Mouse (Mus musculus) heart, postnatal 0 days (tissue): ENCODE data around the gene Lsg1. TPM values are rescaled to one million over a fixed set of nuclear protein-coding genes. Genes with fewer than 3 reads are reported as not detected.
A peak's percentile ranks its signal among the peaks of the same experiment; 100 is the strongest.

ENCODE experiments used
- ATAC-seq: fragments of 200-750 bp; cut with Nextera tagmentation; 2 replicates; pipeline ENCODE4 v1.8.0; 2017; ENCODE audit warnings: low read depth, moderate number of reproducible peaks, moderate library complexity; ENCODE audit not compliant: insufficient read depth
- DNase-seq: peaks from one replicate; pipeline ENCODE4 v3.0.0-alpha.2; 2016; ENCODE audit warnings: low spot score
- H3K27ac ChIP-seq: fragments of 300-500 bp; sonication (generic); 2 replicates; pipeline ENCODE4 v1.5.1; 2014; ENCODE audit warnings: low read depth, mild to moderate bottlenecking
- H3K27me3 ChIP-seq: fragments of 300-500 bp; sonication (generic); 2 replicates; pipeline ENCODE4 v1.6.1; 2014; ENCODE audit warnings: low read length, mixed read lengths; ENCODE audit not compliant: control insufficient read depth, insufficient read depth
- H3K36me3 ChIP-seq: fragments of 300-500 bp; sonication (generic); replicated peaks from 2 replicates; pipeline ENCODE4 v1.6.1; 2014; ENCODE audit warnings: low read length, mixed read lengths; ENCODE audit not compliant: control insufficient read depth, insufficient read depth
- H3K4me1 ChIP-seq: fragments of 300-500 bp; sonication (generic); 2 replicates; pipeline ENCODE4 v1.6.1; 2014; ENCODE audit warnings: antibody characterized with exemption; ENCODE audit not compliant: control insufficient read depth, insufficient read depth
- H3K4me2 ChIP-seq: fragments of 300-500 bp; sonication (generic); 2 replicates; pipeline ENCODE4 v1.6.1; 2014; ENCODE audit warnings: low read depth, mild to moderate bottlenecking, low read length, moderate library complexity
- H3K4me3 ChIP-seq: fragments of 300-500 bp; sonication (generic); 2 replicates; pipeline ENCODE4 v1.5.1; 2014; ENCODE audit warnings: low read depth, low read length
- H3K9ac ChIP-seq: fragments of 300-500 bp; sonication (generic); replicated peaks from 2 replicates; pipeline ENCODE4 v1.6.1; 2014; ENCODE audit warnings: low read depth, low read length, mixed read lengths
- H3K9me3 ChIP-seq: fragments of 300-500 bp; sonication (generic); replicated peaks from 2 replicates; pipeline ENCODE4 v1.6.1; 2016; ENCODE audit warnings: low read length; ENCODE audit not compliant: control insufficient read depth
- CTCF ChIP-seq: IDR thresholded peaks from 2 replicates; pipeline ENCODE4 v1.5.1; 2016; ENCODE audit warnings: antibody characterized with exemption, control low read depth, low read depth
- EP300 ChIP-seq: IDR thresholded peaks from 2 replicates; pipeline ENCODE4 v1.6.1; 2016; ENCODE audit warnings: antibody characterized with exemption, low read depth
- WGBS: fragments of 180-500 bp; shearing (Covaris S2); extraction: QIAGEN DNeasy Blood & Tissue Kit; methylation state at CpG from one replicate; pipeline ENCODE4 v1.1.7; 2014; 5-methylcytosine and 5-hydroxymethylcytosine counted together
- polyA plus RNA-seq: library from polyadenylated mRNA; unstranded; fragments of >200 nt; fragmentation: Nextera tagmentation; extraction: Ambion mirVana; gene quantifications from 2 replicates; pipeline ENCODE4 v1.2.1, GENCODE M21; 2015
- total RNA-seq: library from RNA; depleted of rRNA; stranded (reverse); fragments of >200 nt; gene quantifications from 2 replicates; pipeline ENCODE4 v1.2.3, GENCODE M21; 2014; ENCODE audit warnings: low replicate concordance

Gene Lsg1
- total and polyA plus RNA-seq, 2 experiments from 2014 or later, result 15.8 to 32.8 TPM

- Histone ChIP-seq H3K4me1 (peaks cover 11% of the 10 kb centered on the region), H3K9me3 (no peaks in the 10 kb centered on the region), H3K4me2 (peak overlapping the region; percentile 97), H3K27me3 (no peaks in the 10 kb centered on the region), H3K27ac (peak overlapping the region; percentile 85), H3K9ac (peak overlapping the region; percentile 85), H3K4me3 (peak overlapping the region; percentile 86), H3K36me3 (peaks cover 37% of the 10 kb centered on the region)
- DNase-seq (no peak), ATAC-seq (no peak; the same call in 1 of the 2 replicates)
- WGBS, result 1% methylated on average over 19 of the region's 19 CpGs
- TF ChIP-seq CTCF (no peak), EP300 (no peak)
Measured at GRCm38 (mm10) chr16:30586935-30587493, 378 bp downstream of the Lsg1 start.

GRCm38 (mm10) chr16:30580765-30581164, 6.6 kb downstream of the Lsg1 start:
- Histone ChIP-seq H3K4me2 (no peak overlapping the region), H3K4me1 (no peaks in the 10 kb centered on the region), H3K4me3 (no peak overlapping the region), H3K9ac (no peak overlapping the region), H3K27ac (no peak overlapping the region), H3K9me3 (no peaks in the 10 kb centered on the region), H3K27me3 (no peaks in the 10 kb centered on the region), H3K36me3 (peaks cover 100% of the 10 kb centered on the region)
- TF ChIP-seq EP300 (no peak), CTCF (no peak)
- WGBS, result 90% methylated on average over 5 of the region's 5 CpGs
- ATAC-seq (no peak), DNase-seq (no peak)

GRCm38 (mm10) chr16:30576392-30576791, 11.0 kb downstream of the Lsg1 start:
- WGBS, result 80% methylated on average over 1 of the region's 1 CpGs
- no peak for DNase-seq
- Histone ChIP-seq H3K27ac (no peak overlapping the region), H3K4me1 (no peaks in the 10 kb centered on the region), H3K9ac (no peak overlapping the region), H3K36me3 (peaks cover 96% of the 10 kb centered on the region), H3K9me3 (no peaks in the 10 kb centered on the region), H3K27me3 (no peaks in the 10 kb centered on the region), H3K4me3 (no peak overlapping the region), H3K4me2 (no peak overlapping the region)
- ATAC-seq, result no peak
- TF ChIP-seq CTCF, result no peak
- TF ChIP-seq EP300, result no peak

GRCm38 (mm10) chr16:30575815-30576214, 11.6 kb downstream of the Lsg1 start:
- ATAC-seq (no peak), DNase-seq (no peak)
- no peak overlapping the region for H3K9ac ChIP-seq
- peaks cover 96% of the 10 kb centered on the region for H3K36me3 ChIP-seq
- no peaks in the 10 kb centered on the region for H3K4me1 ChIP-seq
- WGBS, result 72% methylated on average over 7 of the region's 7 CpGs
- no peak overlapping the region for H3K4me3 ChIP-seq
- no peak overlapping the region for H3K4me2 ChIP-seq
- no peak overlapping the region for H3K27ac ChIP-seq
- H3K9me3 ChIP-seq, result no peaks in the 10 kb centered on the region
- no peaks in the 10 kb centered on the region for H3K27me3 ChIP-seq
- TF ChIP-seq CTCF (no peak), EP300 (no peak)

GRCm38 (mm10) chr16:30572239-30572638, 15.2 kb downstream of the Lsg1 start:
- no peaks in the 10 kb centered on the region for H3K4me1 ChIP-seq
- H3K9ac ChIP-seq, result no peak overlapping the region
- WGBS, result 54% methylated on average over 4 of the region's 4 CpGs
- H3K27me3 ChIP-seq, result no peaks in the 10 kb centered on the region
- no peak overlapping the region for H3K27ac ChIP-seq
- TF ChIP-seq CTCF (no peak), EP300 (no peak)
- ATAC-seq (no peak), DNase-seq (no peak)
- no peak overlapping the region for H3K4me3 ChIP-seq
- H3K9me3 ChIP-seq, result no peaks in the 10 kb centered on the region
- no peak overlapping the region for H3K4me2 ChIP-seq
- H3K36me3 ChIP-seq, result peaks cover 94% of the 10 kb centered on the region

GRCm38 (mm10) chr16:30571378-30571777, 16.0 kb downstream of the Lsg1 start:
- 92% methylated on average over 5 of the region's 5 CpGs for WGBS
- H3K36me3 ChIP-seq, result peaks cover 93% of the 10 kb centered on the region
- H3K4me2 ChIP-seq, result no peak overlapping the region
- no peak overlapping the region for H3K4me3 ChIP-seq
- H3K27ac ChIP-seq, result no peak overlapping the region
- H3K4me1 ChIP-seq, result no peaks in the 10 kb centered on the region
- DNase-seq (no peak), ATAC-seq (no peak)
- H3K27me3 ChIP-seq, result no peaks in the 10 kb centered on the region
- TF ChIP-seq CTCF (no peak), EP300 (no peak)
- H3K9ac ChIP-seq, result no peak overlapping the region
- no peaks in the 10 kb centered on the region for H3K9me3 ChIP-seq
